Mouse (Mus musculus) CH12.LX (cell line): Measurements from ENCODE around the gene Dock10. TPM values are rescaled to one million over a fixed set of nuclear protein-coding genes. Genes with fewer than 3 reads are reported as not detected.
A peak's percentile ranks its signal among the peaks of the same experiment; 100 is the strongest.

Experiments
- DNase-seq: peaks from one replicate; pipeline ENCODE4 v3.0.0-alpha.2; 2013; ENCODE audit errors: extremely low read depth
- H3K27ac ChIP-seq: 2 replicates; pipeline ENCODE4 v1.5.1; 2012; ENCODE audit warnings: low read depth, mild to moderate bottlenecking, control low read depth, moderate library complexity; ENCODE audit not compliant: insufficient read depth
- H3K27me3 ChIP-seq: replicated peaks from 2 replicates; pipeline ENCODE3; 2012; ENCODE audit warnings: inconsistent platforms
- H3K36me3 ChIP-seq, 2 experiments: replicated peaks in 1 of 2; 2 replicates each; pipeline versions ENCODE3 to v1.6.1; 2012; ENCODE audit warnings: inconsistent platforms in 1 of 2, low read length in 1 of 2, mild to moderate bottlenecking in 1 of 2, mixed read lengths in 1 of 2, moderate library complexity in 1 of 2; ENCODE audit not compliant: control insufficient read depth in 1 of 2, insufficient read depth in 1 of 2
- H3K4me1 ChIP-seq, 2 experiments: 2 replicates each; pipeline ENCODE4 v1.6.1; 2012; ENCODE audit warnings: inconsistent platforms in 1 of 2, moderate library complexity in 1 of 2; ENCODE audit not compliant: insufficient read depth in 2 of 2, control insufficient read depth in 1 of 2
- H3K4me2 ChIP-seq: 2 replicates; pipeline ENCODE4 v1.6.1; 2012; ENCODE audit warnings: low read depth, mild to moderate bottlenecking, control low read depth; ENCODE audit not compliant: poor library complexity, insufficient read depth, severe bottlenecking
- H3K4me3 ChIP-seq, 3 experiments: fragments of 150-350 bp in 1 of 3; sonication (generic) in 1 of 3; replicated peaks in 1 of 3; 2 replicates each; pipeline versions ENCODE3 to v1.5.1; 2011 to 2012; ENCODE audit warnings: low read depth in 2 of 3, low read length in 2 of 3, mild to moderate bottlenecking in 2 of 3, moderate library complexity in 2 of 3, control low read depth in 1 of 3, improper control_type of control experiment in 1 of 3, inconsistent platforms in 1 of 3, mixed read lengths in 1 of 3; ENCODE audit not compliant: poor library complexity in 1 of 3
- H3K79me2 ChIP-seq: replicated peaks from 2 replicates; pipeline ENCODE4 v1.6.1; 2012; ENCODE audit warnings: mild to moderate bottlenecking, moderate library complexity; ENCODE audit not compliant: control insufficient read depth, poor library complexity, insufficient read depth, severe bottlenecking; ENCODE audit errors: extremely low read depth
- H3K9ac ChIP-seq: 2 replicates; pipeline ENCODE4 v1.6.1; 2012; ENCODE audit warnings: low read depth, mild to moderate bottlenecking, control low read depth, moderate library complexity; ENCODE audit not compliant: insufficient read depth
- H3K9me3 ChIP-seq: replicated peaks from 2 replicates; pipeline ENCODE3; 2012; ENCODE audit warnings: low read length, inconsistent platforms, mixed read lengths
- BHLHE40 ChIP-seq: IDR thresholded peaks from 2 replicates; pipeline ENCODE4 v1.6.1; 2011; ENCODE audit warnings: mild to moderate bottlenecking, low read depth, low read length, improper control_type of control experiment
- CHD1 ChIP-seq: IDR thresholded peaks from 2 replicates; pipeline ENCODE4 v1.6.1; 2012; ENCODE audit warnings: low read depth, low read length, improper control_type of control experiment, inconsistent platforms
- CHD2 ChIP-seq: IDR thresholded peaks from 2 replicates; pipeline ENCODE4 v1.6.1; 2011; ENCODE audit warnings: low read length, improper control_type of control experiment
- CTCF ChIP-seq, 2 experiments: IDR thresholded peaks in 1 of 2; conservative IDR thresholded peaks in 1 of 2; 2 replicates each; pipeline ENCODE4 v1.5.1; 2011 to 2012; ENCODE audit warnings: low read depth in 2 of 2, low read length in 2 of 2, improper control_type of control experiment in 1 of 2, inconsistent platforms in 1 of 2, mild to moderate bottlenecking in 1 of 2, moderate library complexity in 1 of 2
- E2F4 ChIP-seq: IDR thresholded peaks from 2 replicates; pipeline ENCODE4 v1.6.1; 2011; ENCODE audit warnings: low read depth, low read length, improper control_type of control experiment; ENCODE audit not compliant: insufficient replicate concordance
- ELF1 ChIP-seq: IDR thresholded peaks from 2 replicates; pipeline ENCODE4 v1.6.1; 2014; ENCODE audit warnings: low read depth, mild to moderate bottlenecking, inconsistent platforms, low read length, improper control_type of control experiment
- EP300 ChIP-seq: IDR thresholded peaks from 2 replicates; pipeline ENCODE4 v1.6.1; 2011; ENCODE audit warnings: low read length, improper control_type of control experiment
- ETS1 ChIP-seq: conservative IDR thresholded peaks from 2 replicates; pipeline ENCODE4 v1.6.1; 2012; ENCODE audit warnings: low read depth, mild to moderate bottlenecking, inconsistent platforms, low read length, improper control_type of control experiment, moderate library complexity
- GABPA ChIP-seq: IDR thresholded peaks from 2 replicates; pipeline ENCODE4 v1.6.1; 2012; ENCODE audit warnings: low read depth, low read length, improper control_type of control experiment, inconsistent platforms; ENCODE audit not compliant: insufficient replicate concordance
- HCFC1 ChIP-seq: IDR thresholded peaks from 2 replicates; pipeline ENCODE4 v1.6.1; 2012; ENCODE audit warnings: low read depth, mild to moderate bottlenecking, inconsistent platforms, low read length, improper control_type of control experiment
- JUND ChIP-seq: conservative IDR thresholded peaks from 2 replicates; pipeline ENCODE4 v1.6.1; 2011; ENCODE audit warnings: low read depth, low read length, improper control_type of control experiment
- KAT2A ChIP-seq: IDR thresholded peaks from 2 replicates; pipeline ENCODE4 v1.6.1; 2012; ENCODE audit warnings: low read length, improper control_type of control experiment, inconsistent platforms; ENCODE audit not compliant: insufficient replicate concordance
- MAFK ChIP-seq: IDR thresholded peaks from 2 replicates; pipeline ENCODE4 v1.6.1; 2011; ENCODE audit warnings: low read length, improper control_type of control experiment; ENCODE audit not compliant: insufficient replicate concordance
- MAX ChIP-seq: IDR thresholded peaks from 2 replicates; pipeline ENCODE4 v1.6.1; 2011; ENCODE audit warnings: low read length, improper control_type of control experiment
- MAZ ChIP-seq: IDR thresholded peaks from 2 replicates; pipeline ENCODE4 v1.6.1; 2012; ENCODE audit warnings: low read depth, mild to moderate bottlenecking, inconsistent platforms, low read length, improper control_type of control experiment, moderate library complexity
- MEF2A ChIP-seq: IDR thresholded peaks from 2 replicates; pipeline ENCODE4 v1.6.1; 2014; ENCODE audit warnings: low read depth, mild to moderate bottlenecking, inconsistent platforms, low read length, improper control_type of control experiment, borderline replicate concordance
- MXI1 ChIP-seq: IDR thresholded peaks from 2 replicates; pipeline ENCODE4 v1.6.1; 2011; ENCODE audit warnings: mild to moderate bottlenecking, low read depth, low read length, improper control_type of control experiment
- MYC ChIP-seq: IDR thresholded peaks from 2 replicates; pipeline ENCODE4 v1.6.1; 2011; ENCODE audit warnings: low read depth, mild to moderate bottlenecking, improper control_type of control experiment, low read length
- NRF1 ChIP-seq: IDR thresholded peaks from 2 replicates; pipeline ENCODE4 v1.6.1; 2014; ENCODE audit warnings: low read depth, mild to moderate bottlenecking, inconsistent platforms, low read length, improper control_type of control experiment, moderate library complexity
- PAX5 ChIP-seq: IDR thresholded peaks from 2 replicates; pipeline ENCODE4 v1.6.1; 2012; ENCODE audit warnings: low read length, inconsistent platforms, mixed read lengths
- POLR2A ChIP-seq: IDR thresholded peaks from 2 replicates; pipeline ENCODE4 v1.6.1; 2011; ENCODE audit warnings: low read depth, mild to moderate bottlenecking, improper control_type of control experiment, low read length
- RCOR1 ChIP-seq: conservative IDR thresholded peaks from 2 replicates; pipeline ENCODE4 v1.6.1; 2012; ENCODE audit warnings: low read depth, mild to moderate bottlenecking, inconsistent platforms, low read length, improper control_type of control experiment
- SIN3A ChIP-seq: IDR thresholded peaks from 2 replicates; pipeline ENCODE4 v1.6.1; 2012; ENCODE audit warnings: low read length, improper control_type of control experiment, inconsistent platforms
- SMC3 ChIP-seq: IDR thresholded peaks from 2 replicates; pipeline ENCODE4 v1.6.1; 2011; ENCODE audit warnings: low read depth, low read length, improper control_type of control experiment
- TBP ChIP-seq: conservative IDR thresholded peaks from 2 replicates; pipeline ENCODE4 v1.6.1; 2011; ENCODE audit warnings: low read depth, low read length, improper control_type of control experiment
- TCF12 ChIP-seq: IDR thresholded peaks from 2 replicates; pipeline ENCODE4 v1.6.1; 2014; ENCODE audit warnings: low read depth, mild to moderate bottlenecking, inconsistent platforms, low read length, improper control_type of control experiment
- UBTF ChIP-seq: IDR thresholded peaks from 2 replicates; pipeline ENCODE4 v1.6.1; 2012; ENCODE audit warnings: low read depth, mild to moderate bottlenecking, inconsistent platforms, low read length, improper control_type of control experiment, moderate library complexity
- USF1 ChIP-seq: IDR thresholded peaks from 2 replicates; pipeline ENCODE4 v1.6.1; 2014; ENCODE audit warnings: low read depth, mild to moderate bottlenecking, inconsistent platforms, low read length, improper control_type of control experiment
- USF2 ChIP-seq: conservative IDR thresholded peaks from 2 replicates; pipeline ENCODE4 v1.6.1; 2011; ENCODE audit warnings: low read depth, low read length, improper control_type of control experiment
- ZC3H11A ChIP-seq: IDR thresholded peaks from 2 replicates; pipeline ENCODE4 v1.6.1; 2012; ENCODE audit warnings: low read depth, mild to moderate bottlenecking, inconsistent platforms, low read length, improper control_type of control experiment
- ZKSCAN1 ChIP-seq: IDR thresholded peaks from 2 replicates; pipeline ENCODE4 v1.6.1; 2012; ENCODE audit warnings: low read depth, inconsistent platforms, low read length, improper control_type of control experiment, borderline replicate concordance
- ZMIZ1 ChIP-seq: IDR thresholded peaks from 2 replicates; pipeline ENCODE4 v1.6.1; 2012; ENCODE audit warnings: low read depth, mild to moderate bottlenecking, inconsistent platforms, low read length, improper control_type of control experiment
- ZNF384 ChIP-seq: IDR thresholded peaks from 2 replicates; pipeline ENCODE4 v1.6.1; 2012; ENCODE audit warnings: low read depth, low read length, improper control_type of control experiment, inconsistent platforms
- dilution Hi-C: fragments of 300-500 bp; cut with MboI; formaldehyde crosslinking; loops from 2 replicates; pipeline ENCODE4 v1.14.3; 2020; ENCODE audit warnings: low sequenced_read_pairs; ENCODE audit not compliant: extremely low pct_unique_long_range_greater_than_20kb, extremely low pct_ligation_motif_present
- in situ Hi-C: fragments of 300-500 bp; cut with MboI; formaldehyde crosslinking; loops from 3 replicates; pipeline ENCODE4 v1.14.3; 2019; ENCODE audit warnings: low sequenced_read_pairs, low pct_ligation_motif_present, low pct_unique_long_range_greater_than_20kb, mixed read lengths
- polyA plus RNA-seq: library from polyadenylated mRNA; unstranded; fragments of >175 nt; gene quantifications from 2 replicates; pipeline ENCODE4 v1.2.1, GENCODE M21; 2012; ENCODE audit warnings: low read depth; ENCODE audit not compliant: insufficient read length
- total RNA-seq, 2 experiments: library from RNA; depleted of rRNA; stranded (reverse); fragments of 300-350 nt in 1 of 2; fragments of >200 nt in 1 of 2; gene quantifications; 2 replicates each; pipeline ENCODE4 v1.2.3; 2012 to 2014

Dock10 gene
- total and polyA plus RNA-seq, 3 experiments, result 44.7 to 77.2 (median 62.2) TPM

DNA sequence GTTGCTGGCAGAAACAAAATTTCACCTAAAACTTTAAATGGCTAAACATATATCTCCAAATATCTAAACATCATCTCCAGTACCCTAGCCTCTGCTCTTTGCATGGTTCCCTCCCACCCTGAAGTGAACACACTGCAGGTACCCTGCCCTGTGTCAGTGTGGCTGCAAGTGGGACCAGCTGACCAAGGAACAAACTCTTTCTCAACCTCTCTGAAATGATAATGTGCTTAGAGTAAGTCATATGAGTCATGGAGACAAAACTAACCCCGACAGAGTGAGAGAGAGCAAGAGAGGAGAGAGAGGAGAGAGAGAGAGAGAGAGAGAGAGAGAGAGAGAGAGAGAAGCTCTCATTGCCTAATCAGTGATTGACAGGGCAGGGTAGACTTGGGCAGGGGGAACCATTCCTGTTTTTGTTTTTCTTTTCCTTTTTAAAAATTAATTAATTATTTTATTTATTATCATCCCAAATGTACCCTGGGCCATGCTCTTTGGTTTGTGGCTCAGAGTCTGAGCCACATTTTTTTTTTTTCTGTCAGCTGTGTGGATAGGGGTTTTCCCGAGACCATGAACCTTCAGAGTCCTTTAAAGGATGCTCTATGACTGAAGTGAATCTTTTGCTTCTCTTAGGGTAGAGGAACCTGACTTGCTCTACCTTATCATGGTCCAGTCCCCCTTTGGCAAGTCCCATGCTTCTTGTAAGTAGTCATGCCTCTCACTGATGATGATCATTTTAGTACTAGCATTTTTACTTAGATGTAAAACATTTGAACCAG, 11.4 kb downstream of the Dock10 start (continued):
- TF ChIP-seq MEF2A (peak; percentile 13; the same call in 1 of the 2 replicates), ZNF384 (peak; percentile 98), ZMIZ1 (0 out of 2 replicates have a peak, but pooled peaks have one; percentile 16), RCOR1 (peak; percentile 84), GABPA (no peak), MAX (no peak), ETS1 (peak; percentile 91), JUND (peak; percentile 66; the same call in 1 of the 2 replicates), MYC (peak; percentile 91), MAZ (0 out of 2 replicates have a peak, but pooled peaks have one; percentile 25)

DNA sequence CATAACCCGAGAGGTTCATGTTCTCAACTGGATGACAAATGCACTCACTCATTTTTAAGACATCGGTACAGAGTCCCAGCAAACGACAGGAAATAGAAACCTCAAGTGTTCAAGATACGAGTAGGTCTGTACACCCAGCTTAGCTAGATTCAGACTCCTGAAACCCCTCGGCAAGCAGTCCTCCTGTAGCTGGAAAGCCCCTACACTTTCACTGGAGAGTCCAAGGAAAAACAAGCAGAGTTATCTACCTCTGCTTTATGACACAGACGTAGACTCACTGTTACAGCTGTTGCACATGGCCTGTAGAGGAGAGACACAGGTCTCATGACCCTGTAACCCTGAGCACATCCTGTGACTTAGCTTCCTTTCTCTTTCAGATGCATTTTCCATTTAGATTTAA, 12.1 kb downstream of the Dock10 start:
- peak overlapping the region; percentile 63 for H3K4me2 ChIP-seq
- peaks cover 57% of the 10 kb centered on the region for H3K79me2 ChIP-seq
- in situ Hi-C loops, result no loop called here
- H3K27ac ChIP-seq, result peak overlapping the region; percentile 93
- DNase-seq, result peak; percentile 89
- peak overlapping the region; percentile 58; the same call in 1 of the 2 replicates for H3K9ac ChIP-seq
- H3K4me1 ChIP-seq, result peaks cover 36 to 87% of the 10 kb centered on the region in 2 experiments
- H3K9me3 ChIP-seq, result no peaks in the 10 kb centered on the region
- no peaks in the 10 kb centered on the region for H3K27me3 ChIP-seq
- peaks cover 2 to 20% of the 10 kb centered on the region in 2 experiments for H3K36me3 ChIP-seq
- dilution Hi-C loops, result no loop called here
- peak overlapping the region in 1 of 3 experiments; percentile 14 for H3K4me3 ChIP-seq
- no peak for TF ChIP-seq ZC3H11A
- no peak for TF ChIP-seq ZKSCAN1
- peak; percentile 23; the same call in 1 of the 2 replicates for TF ChIP-seq E2F4
- peak; percentile 85 for TF ChIP-seq MAX
- no peak for TF ChIP-seq USF1
- peak; percentile 92 for TF ChIP-seq MYC
- no peak for TF ChIP-seq ZMIZ1
- TF ChIP-seq CHD1, result no peak
- TF ChIP-seq POLR2A, result no peak; the same call in 1 of the 2 replicates
- no peak; the same call in 1 of the 2 replicates for TF ChIP-seq HCFC1
- no peak for TF ChIP-seq CHD2
- 0 out of 2 replicates have a peak, but pooled peaks have one; percentile 30 for TF ChIP-seq TBP
- TF ChIP-seq UBTF, result no peak
- no peak; the same call in 1 of the 2 replicates for TF ChIP-seq ELF1
- TF ChIP-seq RCOR1, result 0 out of 2 replicates have a peak, but pooled peaks have one; percentile 46
- no peak for TF ChIP-seq CTCF (conservative IDR thresholded peaks at IDR 0.05 in 1 of 2, IDR thresholded peaks at IDR 0.05 in 1 of 2; ENCODE audit: low read depth in 2 of 2, low read length in 2 of 2)
- TF ChIP-seq SIN3A, result no peak; the same call in 1 of the 2 replicates
- TF ChIP-seq GABPA, result no peak
- peak; percentile 93 for TF ChIP-seq ETS1
- peak; percentile 67; the same call in 1 of the 2 replicates for TF ChIP-seq JUND
- peak; percentile 74 for TF ChIP-seq EP300
- TF ChIP-seq USF2, result no peak
- TF ChIP-seq MAFK, result 0 out of 2 replicates have a peak, but pooled peaks have one; percentile 56
- no peak for TF ChIP-seq NRF1
- TF ChIP-seq KAT2A, result no peak
- TF ChIP-seq TCF12, result peak; percentile 64
- TF ChIP-seq PAX5, result no peak
- peak; percentile 94 for TF ChIP-seq BHLHE40
- TF ChIP-seq MEF2A, result peak; percentile 73
- peak; percentile 85 for TF ChIP-seq MXI1
- no peak for TF ChIP-seq SMC3
- TF ChIP-seq ZNF384, result no peak; the same call in 1 of the 2 replicates
